Mouse (Mus musculus) liver, embryonic 15.5 days (tissue): Measurements from ENCODE around the gene Plxna4. TPM values are rescaled to one million over a fixed set of nuclear protein-coding genes. Genes with fewer than 3 reads are reported as not detected.

ENCODE experiments used
- ATAC-seq: fragments of 200-750 bp; cut with Nextera tagmentation; 2 replicates; pipeline ENCODE4 v1.8.0; 2017; ENCODE audit warnings: moderate number of reproducible peaks, mild to moderate bottlenecking, moderate library complexity; ENCODE audit not compliant: insufficient read depth
- H3K27ac ChIP-seq: fragments of 300-500 bp; sonication (generic); replicated peaks from 2 replicates; pipeline ENCODE4 v1.5.1; 2015; ENCODE audit warnings: mild to moderate bottlenecking, inconsistent platforms
- H3K27me3 ChIP-seq: fragments of 300-500 bp; sonication (generic); 2 replicates; pipeline ENCODE4 v1.6.1; 2015; ENCODE audit warnings: mild to moderate bottlenecking, inconsistent platforms
- H3K36me3 ChIP-seq: fragments of 300-500 bp; sonication (generic); replicated peaks from 2 replicates; pipeline ENCODE4 v1.6.1; 2015; ENCODE audit warnings: moderate library complexity, mild to moderate bottlenecking, inconsistent platforms
- H3K4me1 ChIP-seq: fragments of 300-500 bp; sonication (generic); replicated peaks from 2 replicates; pipeline ENCODE4 v1.6.1; 2015; ENCODE audit warnings: inconsistent platforms
- H3K4me2 ChIP-seq: fragments of 300-500 bp; sonication (generic); 2 replicates; pipeline ENCODE4 v1.6.1; 2015; ENCODE audit warnings: moderate library complexity, mild to moderate bottlenecking, inconsistent platforms
- H3K4me3 ChIP-seq: fragments of 300-500 bp; sonication (generic); replicated peaks from 2 replicates; pipeline ENCODE4 v1.5.1; 2015; ENCODE audit warnings: mild to moderate bottlenecking, inconsistent platforms
- H3K9ac ChIP-seq: fragments of 300-500 bp; sonication (generic); 2 replicates; pipeline ENCODE4 v1.6.1; 2015; ENCODE audit warnings: moderate library complexity, mild to moderate bottlenecking, inconsistent platforms
- H3K9me3 ChIP-seq: fragments of 300-500 bp; sonication (generic); replicated peaks from 2 replicates; pipeline ENCODE4 v1.6.1; 2016; ENCODE audit warnings: inconsistent platforms
- WGBS: fragments of 180-500 bp; shearing (Covaris S2); methylation state at CpG from one replicate; pipeline ENCODE4 v1.1.7; 2015; ENCODE audit warnings: mixed read lengths; ENCODE audit not compliant: insufficient replicate concordance; 5-methylcytosine and 5-hydroxymethylcytosine counted together
- polyA plus RNA-seq: library from polyadenylated mRNA; unstranded; fragments of >200 nt; fragmentation: Nextera tagmentation; extraction: Ambion mirVana; gene quantifications from 2 replicates; pipeline ENCODE4 v1.2.1, GENCODE M21; 2015

Gene Plxna4
- polyA plus RNA-seq, 1 experiment from 2014 or later: 0.26 TPM

- ATAC-seq: no peak
- Histone ChIP-seq H3K4me1 (no peaks in the 10 kb centered on the region), H3K4me2 (no peak overlapping the region), H3K9me3 (no peaks in the 10 kb centered on the region), H3K4me3 (no peak overlapping the region), H3K9ac (no peak overlapping the region), H3K36me3 (no peaks in the 10 kb centered on the region), H3K27ac (no peak overlapping the region), H3K27me3 (no peaks in the 10 kb centered on the region)
- WGBS: 56% methylated on average over 2 of the region's 2 CpGs
These were observed 427.6 kb downstream of the Plxna4 start for GRCm38 (mm10) chr6:32160370-32160769.

- Histone ChIP-seq H3K4me1 (no peaks in the 10 kb centered on the region), H3K4me3 (no peak overlapping the region), H3K36me3 (no peaks in the 10 kb centered on the region), H3K27me3 (no peaks in the 10 kb centered on the region), H3K4me2 (no peak overlapping the region), H3K9ac (no peak overlapping the region), H3K9me3 (no peaks in the 10 kb centered on the region), H3K27ac (no peak overlapping the region)
- WGBS: 41% methylated on average over 4 of the region's 4 CpGs
- no peak for ATAC-seq
These were observed 428.1 kb downstream of the Plxna4 start for GRCm38 (mm10) chr6:32159931-32160330.

GRCm38 (mm10) chr6:32158347-32158746 lies 429.6 kb downstream of the Plxna4 start:
- 36% methylated on average over 1 of the region's 1 CpGs for WGBS
- no peak overlapping the region for H3K4me2 ChIP-seq
- no peak overlapping the region for H3K27ac ChIP-seq
- no peak overlapping the region for H3K4me3 ChIP-seq
- H3K9me3 ChIP-seq: no peaks in the 10 kb centered on the region
- no peak for ATAC-seq
- H3K27me3 ChIP-seq: no peaks in the 10 kb centered on the region
- no peaks in the 10 kb centered on the region for H3K4me1 ChIP-seq
- H3K9ac ChIP-seq: no peak overlapping the region
- no peaks in the 10 kb centered on the region for H3K36me3 ChIP-seq

- Histone ChIP-seq H3K9ac (no peak overlapping the region), H3K4me2 (no peak overlapping the region), H3K4me3 (no peak overlapping the region), H3K9me3 (no peaks in the 10 kb centered on the region), H3K4me1 (no peaks in the 10 kb centered on the region), H3K36me3 (no peaks in the 10 kb centered on the region), H3K27me3 (no peaks in the 10 kb centered on the region), H3K27ac (no peak overlapping the region)
- no peak for ATAC-seq
- 63% methylated on average over 4 of the region's 4 CpGs for WGBS
These were observed 434.8 kb downstream of the Plxna4 start for GRCm38 (mm10) chr6:32153170-32153569.

GRCm38 (mm10) chr6:32150836-32151235 lies 437.2 kb downstream of the Plxna4 start:
- no peak overlapping the region for H3K27ac ChIP-seq
- H3K4me2 ChIP-seq: no peak overlapping the region
- WGBS: 59% methylated on average over 4 of the region's 4 CpGs
- no peaks in the 10 kb centered on the region for H3K36me3 ChIP-seq
- H3K27me3 ChIP-seq: no peaks in the 10 kb centered on the region
- H3K4me3 ChIP-seq: no peak overlapping the region
- no peak overlapping the region for H3K9ac ChIP-seq
- ATAC-seq: no peak
- no peaks in the 10 kb centered on the region for H3K9me3 ChIP-seq
- no peaks in the 10 kb centered on the region for H3K4me1 ChIP-seq

GRCm38 (mm10) chr6:32144771-32145170 lies 443.2 kb downstream of the Plxna4 start:
- no peaks in the 10 kb centered on the region for H3K36me3 ChIP-seq
- ATAC-seq: no peak
- no peak overlapping the region for H3K4me2 ChIP-seq
- H3K9ac ChIP-seq: no peak overlapping the region
- 49% methylated on average over 4 of the region's 4 CpGs for WGBS
- no peaks in the 10 kb centered on the region for H3K27me3 ChIP-seq
- no peak overlapping the region for H3K27ac ChIP-seq
- no peak overlapping the region for H3K4me3 ChIP-seq
- H3K4me1 ChIP-seq: no peaks in the 10 kb centered on the region
- H3K9me3 ChIP-seq: no peaks in the 10 kb centered on the region

GRCm38 (mm10) chr6:32139537-32139936 lies 448.5 kb downstream of the Plxna4 start:
- Histone ChIP-seq H3K4me1 (no peaks in the 10 kb centered on the region), H3K4me3 (no peak overlapping the region), H3K4me2 (no peak overlapping the region), H3K36me3 (no peaks in the 10 kb centered on the region), H3K27ac (no peak overlapping the region), H3K9ac (no peak overlapping the region), H3K9me3 (no peaks in the 10 kb centered on the region), H3K27me3 (no peaks in the 10 kb centered on the region)
- WGBS: 56% methylated on average over 3 of the region's 3 CpGs
- ATAC-seq: no peak

GRCm38 (mm10) chr6:32126914-32127313 lies 461.1 kb downstream of the Plxna4 start:
- no peak for ATAC-seq
- H3K36me3 ChIP-seq: no peaks in the 10 kb centered on the region
- no peaks in the 10 kb centered on the region for H3K4me1 ChIP-seq
- WGBS: 59% methylated on average over 6 of the region's 6 CpGs
- no peak overlapping the region for H3K4me2 ChIP-seq
- no peaks in the 10 kb centered on the region for H3K9me3 ChIP-seq
- H3K27ac ChIP-seq: no peak overlapping the region
- no peaks in the 10 kb centered on the region for H3K27me3 ChIP-seq
- no peak overlapping the region for H3K4me3 ChIP-seq
- H3K9ac ChIP-seq: no peak overlapping the region

GRCm38 (mm10) chr6:32122584-32123265 lies 465.3 kb downstream of the Plxna4 start:
- Histone ChIP-seq H3K27ac (no peak overlapping the region), H3K4me2 (no peak overlapping the region), H3K36me3 (no peaks in the 10 kb centered on the region), H3K4me3 (no peak overlapping the region), H3K9ac (no peak overlapping the region), H3K27me3 (no peaks in the 10 kb centered on the region), H3K4me1 (no peaks in the 10 kb centered on the region), H3K9me3 (no peaks in the 10 kb centered on the region)
- WGBS: 52% methylated on average over 4 of the region's 4 CpGs
- ATAC-seq: no peak

- WGBS: 44% methylated on average over 1 of the region's 1 CpGs
- H3K36me3 ChIP-seq: no peaks in the 10 kb centered on the region
- H3K9ac ChIP-seq: no peak overlapping the region
- H3K4me3 ChIP-seq: no peak overlapping the region
- no peaks in the 10 kb centered on the region for H3K9me3 ChIP-seq
- no peak for ATAC-seq
- H3K4me1 ChIP-seq: no peaks in the 10 kb centered on the region
- no peak overlapping the region for H3K27ac ChIP-seq
- no peaks in the 10 kb centered on the region for H3K27me3 ChIP-seq
- no peak overlapping the region for H3K4me2 ChIP-seq
These were observed 467.1 kb downstream of the Plxna4 start for GRCm38 (mm10) chr6:32120931-32121330.

- Histone ChIP-seq H3K36me3 (no peaks in the 10 kb centered on the region), H3K4me2 (no peak overlapping the region), H3K9ac (no peak overlapping the region), H3K4me1 (no peaks in the 10 kb centered on the region), H3K27me3 (no peaks in the 10 kb centered on the region), H3K4me3 (no peak overlapping the region), H3K9me3 (no peaks in the 10 kb centered on the region), H3K27ac (no peak overlapping the region)
- ATAC-seq: no peak
- WGBS: 2% methylated on average over 2 of the region's 2 CpGs
These were observed 478.8 kb downstream of the Plxna4 start for GRCm38 (mm10) chr6:32109207-32109606.
